Mouse (Mus musculus) CH12.LX (cell line): ENCODE measurements around the gene Ect2l. TPM values are rescaled to one million over a fixed set of nuclear protein-coding genes. Genes with fewer than 3 reads are reported as not detected.
"Not testable (repeated sequence)": the region's sequence is repeated elsewhere in the genome, so short reads cannot be mapped to it uniquely, and the experiment has no call there.

ENCODE experiments used
- DNase-seq: peaks from one replicate; pipeline ENCODE4 v3.0.0-alpha.2; 2013; ENCODE audit errors: extremely low read depth
- H3K27ac ChIP-seq: 2 replicates; pipeline ENCODE4 v1.5.1; 2012; ENCODE audit warnings: low read depth, mild to moderate bottlenecking, control low read depth, moderate library complexity; ENCODE audit not compliant: insufficient read depth
- H3K27me3 ChIP-seq: replicated peaks from 2 replicates; pipeline ENCODE3; 2012; ENCODE audit warnings: inconsistent platforms
- H3K36me3 ChIP-seq, 2 experiments: replicated peaks in 1 of 2; 2 replicates each; pipeline versions ENCODE3 to v1.6.1; 2012; ENCODE audit warnings: inconsistent platforms in 1 of 2, low read length in 1 of 2, mild to moderate bottlenecking in 1 of 2, mixed read lengths in 1 of 2, moderate library complexity in 1 of 2; ENCODE audit not compliant: control insufficient read depth in 1 of 2, insufficient read depth in 1 of 2
- H3K4me1 ChIP-seq, 2 experiments: 2 replicates each; pipeline ENCODE4 v1.6.1; 2012; ENCODE audit warnings: inconsistent platforms in 1 of 2, moderate library complexity in 1 of 2; ENCODE audit not compliant: insufficient read depth in 2 of 2, control insufficient read depth in 1 of 2
- H3K4me2 ChIP-seq: 2 replicates; pipeline ENCODE4 v1.6.1; 2012; ENCODE audit warnings: low read depth, mild to moderate bottlenecking, control low read depth; ENCODE audit not compliant: poor library complexity, insufficient read depth, severe bottlenecking
- H3K4me3 ChIP-seq, 3 experiments: fragments of 150-350 bp in 1 of 3; sonication (generic) in 1 of 3; replicated peaks in 1 of 3; 2 replicates each; pipeline versions ENCODE3 to v1.5.1; 2011 to 2012; ENCODE audit warnings: low read depth in 2 of 3, low read length in 2 of 3, mild to moderate bottlenecking in 2 of 3, moderate library complexity in 2 of 3, control low read depth in 1 of 3, improper control_type of control experiment in 1 of 3, inconsistent platforms in 1 of 3, mixed read lengths in 1 of 3; ENCODE audit not compliant: poor library complexity in 1 of 3
- H3K79me2 ChIP-seq: replicated peaks from 2 replicates; pipeline ENCODE4 v1.6.1; 2012; ENCODE audit warnings: mild to moderate bottlenecking, moderate library complexity; ENCODE audit not compliant: control insufficient read depth, poor library complexity, insufficient read depth, severe bottlenecking; ENCODE audit errors: extremely low read depth
- H3K9ac ChIP-seq: 2 replicates; pipeline ENCODE4 v1.6.1; 2012; ENCODE audit warnings: low read depth, mild to moderate bottlenecking, control low read depth, moderate library complexity; ENCODE audit not compliant: insufficient read depth
- H3K9me3 ChIP-seq: replicated peaks from 2 replicates; pipeline ENCODE3; 2012; ENCODE audit warnings: low read length, inconsistent platforms, mixed read lengths
- BHLHE40 ChIP-seq: IDR thresholded peaks from 2 replicates; pipeline ENCODE4 v1.6.1; 2011; ENCODE audit warnings: mild to moderate bottlenecking, low read depth, low read length, improper control_type of control experiment
- CHD1 ChIP-seq: IDR thresholded peaks from 2 replicates; pipeline ENCODE4 v1.6.1; 2012; ENCODE audit warnings: low read depth, low read length, improper control_type of control experiment, inconsistent platforms
- CHD2 ChIP-seq: IDR thresholded peaks from 2 replicates; pipeline ENCODE4 v1.6.1; 2011; ENCODE audit warnings: low read length, improper control_type of control experiment
- CTCF ChIP-seq, 2 experiments: IDR thresholded peaks in 1 of 2; conservative IDR thresholded peaks in 1 of 2; 2 replicates each; pipeline ENCODE4 v1.5.1; 2011 to 2012; ENCODE audit warnings: low read depth in 2 of 2, low read length in 2 of 2, improper control_type of control experiment in 1 of 2, inconsistent platforms in 1 of 2, mild to moderate bottlenecking in 1 of 2, moderate library complexity in 1 of 2
- EP300 ChIP-seq: IDR thresholded peaks from 2 replicates; pipeline ENCODE4 v1.6.1; 2011; ENCODE audit warnings: low read length, improper control_type of control experiment
- GABPA ChIP-seq: IDR thresholded peaks from 2 replicates; pipeline ENCODE4 v1.6.1; 2012; ENCODE audit warnings: low read depth, low read length, improper control_type of control experiment, inconsistent platforms; ENCODE audit not compliant: insufficient replicate concordance
- MAX ChIP-seq: IDR thresholded peaks from 2 replicates; pipeline ENCODE4 v1.6.1; 2011; ENCODE audit warnings: low read length, improper control_type of control experiment
- NELFE ChIP-seq: IDR thresholded peaks from 2 replicates; pipeline ENCODE4 v1.6.1; 2011; ENCODE audit warnings: low read depth, low read length, improper control_type of control experiment
- PAX5 ChIP-seq: IDR thresholded peaks from 2 replicates; pipeline ENCODE4 v1.6.1; 2012; ENCODE audit warnings: low read length, inconsistent platforms, mixed read lengths
- POLR2A ChIP-seq: IDR thresholded peaks from 2 replicates; pipeline ENCODE4 v1.6.1; 2011; ENCODE audit warnings: low read depth, mild to moderate bottlenecking, improper control_type of control experiment, low read length
- RAD21 ChIP-seq: IDR thresholded peaks from 2 replicates; pipeline ENCODE4 v1.6.1; 2011; ENCODE audit warnings: low read depth, mild to moderate bottlenecking, low read length, improper control_type of control experiment, moderate library complexity
- USF1 ChIP-seq: IDR thresholded peaks from 2 replicates; pipeline ENCODE4 v1.6.1; 2014; ENCODE audit warnings: low read depth, mild to moderate bottlenecking, inconsistent platforms, low read length, improper control_type of control experiment
- ZNF384 ChIP-seq: IDR thresholded peaks from 2 replicates; pipeline ENCODE4 v1.6.1; 2012; ENCODE audit warnings: low read depth, low read length, improper control_type of control experiment, inconsistent platforms
- dilution Hi-C: fragments of 300-500 bp; cut with MboI; formaldehyde crosslinking; loops from 2 replicates; pipeline ENCODE4 v1.14.3; 2020; ENCODE audit warnings: low sequenced_read_pairs; ENCODE audit not compliant: extremely low pct_unique_long_range_greater_than_20kb, extremely low pct_ligation_motif_present
- in situ Hi-C: fragments of 300-500 bp; cut with MboI; formaldehyde crosslinking; loops from 3 replicates; pipeline ENCODE4 v1.14.3; 2019; ENCODE audit warnings: low sequenced_read_pairs, low pct_ligation_motif_present, low pct_unique_long_range_greater_than_20kb, mixed read lengths
- polyA plus RNA-seq: library from polyadenylated mRNA; unstranded; fragments of >175 nt; gene quantifications from 2 replicates; pipeline ENCODE4 v1.2.1, GENCODE M21; 2012; ENCODE audit warnings: low read depth; ENCODE audit not compliant: insufficient read length
- total RNA-seq, 2 experiments: library from RNA; depleted of rRNA; stranded (reverse); fragments of 300-350 nt in 1 of 2; fragments of >200 nt in 1 of 2; gene quantifications; 2 replicates each; pipeline ENCODE4 v1.2.3; 2012 to 2014

The Ect2l gene
- total and polyA plus RNA-seq, 3 experiments, result not detected

GRCm38 (mm10) chr10:18139615-18140014, 71.1 kb downstream of the Ect2l start:
- DNase-seq, result no peak
- no peaks in the 10 kb centered on the region for H3K79me2 ChIP-seq
- in situ Hi-C loops (no loop called here), dilution Hi-C loops (no loop called here)
- no peaks in the 10 kb centered on the region for H3K27me3 ChIP-seq
- no peaks in the 10 kb centered on the region for H3K36me3 ChIP-seq
- no peak overlapping the region for H3K27ac ChIP-seq
- TF ChIP-seq USF1 (no peak), ZNF384 (no peak), MAX (no peak), PAX5 (no peak), BHLHE40 (no peak), CHD1 (no peak), POLR2A (no peak), NELFE (no peak), RAD21 (no peak), CHD2 (no peak), GABPA (no peak), CTCF (conservative IDR thresholded peaks at IDR 0.05 in 1 of 2, IDR thresholded peaks at IDR 0.05 in 1 of 2; ENCODE audit: low read depth in 2 of 2, low read length in 2 of 2) (no peak), EP300 (no peak)
- TF ChIP-seq, all 38 proteins: peak for 0
- no peaks in the 10 kb centered on the region for H3K4me1 ChIP-seq
- no peak overlapping the region for H3K4me3 ChIP-seq
- H3K4me2 ChIP-seq, result no peak overlapping the region
- H3K9ac ChIP-seq, result no peak overlapping the region
- no peaks in the 10 kb centered on the region for H3K9me3 ChIP-seq

GRCm38 (mm10) chr10:18138853-18139503, 71.7 kb downstream of the Ect2l start:
- H3K36me3 ChIP-seq, H3K27ac ChIP-seq, in situ Hi-C loops, H3K79me2 ChIP-seq, H3K9ac ChIP-seq, DNase-seq, H3K27me3 ChIP-seq, H3K4me2 ChIP-seq, dilution Hi-C loops, H3K4me1 ChIP-seq, H3K4me3 ChIP-seq, H3K9me3 ChIP-seq: not testable (repeated sequence)
